Mouse (Mus musculus) embryonic facial prominence, embryonic 10.5 days (tissue): ENCODE data around the gene Rgcc. TPM values are rescaled to one million over a fixed set of nuclear protein-coding genes. Genes with fewer than 3 reads are reported as not detected.
A peak's percentile ranks its signal among the peaks of the same experiment; 100 is the strongest.

ENCODE experiments used
- DNase-seq: peaks from one replicate; pipeline ENCODE4 v3.0.0-alpha.2; 2017; ENCODE audit warnings: low spot score
- H3K27ac ChIP-seq: fragments of 300-500 bp; sonication (generic); replicated peaks from 2 replicates; pipeline ENCODE4 v1.5.1; 2016; ENCODE audit warnings: mild to moderate bottlenecking
- H3K27me3 ChIP-seq: fragments of 300-500 bp; sonication (generic); replicated peaks from 2 replicates; pipeline ENCODE4 v1.6.1; 2016; ENCODE audit warnings: low read depth, mild to moderate bottlenecking; ENCODE audit not compliant: poor library complexity, severe bottlenecking
- H3K36me3 ChIP-seq: fragments of 300-500 bp; sonication (generic); replicated peaks from 2 replicates; pipeline ENCODE4 v1.6.1; 2016; ENCODE audit warnings: mild to moderate bottlenecking, moderate library complexity
- H3K4me1 ChIP-seq: fragments of 300-500 bp; sonication (generic); 2 replicates; pipeline ENCODE4 v1.6.1; 2016
- H3K4me3 ChIP-seq: fragments of 300-500 bp; sonication (generic); 2 replicates; pipeline ENCODE4 v1.5.1; 2016; ENCODE audit warnings: mild to moderate bottlenecking, moderate library complexity
- H3K9me3 ChIP-seq: fragments of 300-500 bp; sonication (generic); 2 replicates; pipeline ENCODE4 v1.6.1; 2016; ENCODE audit warnings: mild to moderate bottlenecking
- WGBS: fragments of 180-500 bp; shearing (Covaris S2); methylation state at CpG from one replicate; pipeline ENCODE4 v1.1.7; 2016; 5-methylcytosine and 5-hydroxymethylcytosine counted together
- polyA plus RNA-seq: library from polyadenylated mRNA; unstranded; fragments of >200 nt; fragmentation: Nextera tagmentation; extraction: Ambion mirVana; gene quantifications from 2 replicates; pipeline ENCODE4 v1.2.1, GENCODE M21; 2016

Rgcc gene
- polyA plus RNA-seq, 1 experiment from 2014 or later: 48.2 TPM

DNA sequence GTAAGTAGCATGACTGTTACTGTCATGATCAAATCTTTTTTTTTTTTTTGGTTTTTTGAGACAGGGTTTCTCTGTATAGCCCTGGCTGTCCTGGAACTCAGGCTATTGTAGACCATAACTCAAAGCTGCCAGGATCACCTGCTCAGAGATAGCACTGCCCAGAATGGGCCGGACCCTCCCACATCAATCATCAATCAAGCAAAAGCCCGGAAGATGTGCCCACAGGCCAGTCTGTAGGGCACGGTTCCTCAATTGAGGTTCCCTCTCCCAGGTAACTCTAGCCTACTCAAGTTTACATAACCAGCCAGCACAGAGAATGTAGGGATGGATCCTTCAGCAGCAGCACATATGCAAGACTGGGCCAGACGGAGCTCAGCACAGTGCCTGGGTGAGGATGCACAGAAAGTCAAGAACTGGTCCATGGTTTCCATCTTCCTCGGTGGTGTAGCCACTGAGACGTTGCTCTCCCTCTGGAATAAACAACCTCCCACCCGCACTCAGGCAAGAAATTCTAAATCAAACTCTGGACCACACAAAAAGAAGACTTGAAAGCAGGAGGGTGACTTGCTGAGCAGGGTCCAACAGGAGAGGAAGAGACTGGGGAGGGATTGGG is 14.1 kb downstream of the Rgcc start:
- H3K36me3 ChIP-seq: no peaks in the 10 kb centered on the region; the same call in 1 of the 2 replicates
- no peak overlapping the region for H3K27ac ChIP-seq
- WGBS: 89% methylated on average over 7 of the region's 7 CpGs
- H3K9me3 ChIP-seq: no peaks in the 10 kb centered on the region
- H3K4me3 ChIP-seq: no peak overlapping the region
- H3K4me1 ChIP-seq: peaks cover 32% of the 10 kb centered on the region
- H3K27me3 ChIP-seq: 0 out of 2 replicates have a peak, but pooled peaks cover 4% of the 10 kb centered on the region
- DNase-seq: no peak

DNA sequence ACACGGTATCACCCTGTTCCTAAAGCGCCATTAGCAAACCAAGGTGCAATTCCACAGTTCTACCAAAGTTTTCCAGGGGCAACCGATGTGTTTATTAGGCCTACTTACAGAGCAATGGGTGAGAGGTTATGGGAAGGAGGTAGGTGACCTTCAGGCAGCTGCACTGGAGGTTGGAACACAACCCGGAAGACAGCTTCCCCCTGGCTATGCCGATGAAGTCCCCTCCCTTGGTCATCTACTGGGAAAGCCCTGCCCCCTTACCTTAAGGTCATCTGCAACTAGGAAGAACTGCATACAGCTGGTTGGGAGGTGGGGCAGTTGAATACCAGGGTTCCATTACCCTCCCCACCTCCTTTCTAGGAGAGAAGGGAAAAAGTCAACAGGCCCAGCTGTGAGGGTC is 15.9 kb downstream of the Rgcc start:
- H3K9me3 ChIP-seq: no peaks in the 10 kb centered on the region
- H3K4me3 ChIP-seq: no peak overlapping the region
- H3K4me1 ChIP-seq: peaks cover 18% of the 10 kb centered on the region
- 93% methylated on average over 5 of the region's 5 CpGs for WGBS
- no peak for DNase-seq
- H3K27ac ChIP-seq: no peak overlapping the region
- no peaks in the 10 kb centered on the region; the same call in 1 of the 2 replicates for H3K36me3 ChIP-seq
- H3K27me3 ChIP-seq: 0 out of 2 replicates have a peak, but pooled peaks cover 4% of the 10 kb centered on the region

GRCm38 (mm10) chr14:79284616-79285015 is 16.8 kb downstream of the Rgcc start:
- no peak overlapping the region for H3K4me3 ChIP-seq
- WGBS: 84% methylated on average over 4 of the region's 4 CpGs
- no peak overlapping the region for H3K27ac ChIP-seq
- no peaks in the 10 kb centered on the region; the same call in 1 of the 2 replicates for H3K36me3 ChIP-seq
- no peak for DNase-seq
- no peaks in the 10 kb centered on the region for H3K27me3 ChIP-seq
- H3K9me3 ChIP-seq: no peaks in the 10 kb centered on the region
- peaks cover 18% of the 10 kb centered on the region for H3K4me1 ChIP-seq

DNA sequence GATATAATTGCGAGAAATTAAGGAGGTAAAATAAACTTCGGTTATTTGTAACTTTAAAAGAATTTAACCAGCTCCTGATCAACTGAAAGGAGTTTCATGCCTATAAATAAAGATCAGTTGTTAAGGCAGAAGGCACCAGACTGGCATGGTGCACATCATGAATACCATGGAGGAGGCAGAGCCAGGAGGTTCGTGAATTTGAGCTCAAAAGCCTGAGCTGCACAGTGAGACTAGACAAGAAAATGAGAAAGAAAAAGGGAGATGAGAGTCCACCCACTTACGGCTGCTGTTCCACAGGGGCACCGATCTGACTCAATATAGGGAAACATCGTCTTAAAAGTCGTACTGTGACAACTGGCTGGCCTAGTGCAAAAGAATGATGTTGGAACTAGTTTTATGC is 17.5 kb downstream of the Rgcc start:
- no peak overlapping the region for H3K4me3 ChIP-seq
- H3K27me3 ChIP-seq: no peaks in the 10 kb centered on the region
- no peak for DNase-seq
- H3K36me3 ChIP-seq: no peaks in the 10 kb centered on the region; the same call in 1 of the 2 replicates
- H3K27ac ChIP-seq: no peak overlapping the region
- WGBS: 95% methylated on average over 7 of the region's 7 CpGs
- no peaks in the 10 kb centered on the region for H3K9me3 ChIP-seq
- peaks cover 18% of the 10 kb centered on the region for H3K4me1 ChIP-seq

DNA sequence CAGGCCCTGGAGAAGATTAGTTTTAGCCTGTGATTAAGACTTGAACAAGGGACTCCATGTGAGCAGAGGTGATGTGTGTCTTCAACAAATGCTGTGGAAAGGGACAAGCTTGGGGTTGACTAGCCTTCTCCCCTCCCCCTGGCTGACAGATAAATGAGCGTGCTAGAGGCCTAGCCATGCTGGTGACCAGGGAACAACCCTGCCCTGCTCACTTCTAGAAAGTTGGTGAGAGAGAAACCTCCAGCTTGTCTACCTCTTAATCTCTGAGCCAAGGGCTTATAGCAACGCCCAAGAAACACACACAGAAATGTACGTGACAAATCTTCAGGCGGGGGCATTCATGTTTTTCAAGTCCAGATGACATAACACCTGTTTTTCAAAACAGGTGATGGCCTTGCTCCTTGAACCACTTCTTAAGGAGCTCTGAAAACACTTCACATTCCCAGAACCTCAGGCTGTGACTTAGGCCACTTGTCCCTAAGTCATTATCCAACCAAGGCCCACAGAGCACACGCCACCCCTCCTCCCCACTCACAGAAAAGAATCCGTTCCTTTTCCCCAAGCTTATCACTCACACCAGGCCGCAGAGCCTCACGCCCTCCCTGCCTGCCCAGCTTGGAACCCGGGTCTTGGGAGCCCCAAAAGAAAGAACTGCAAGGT is 19.4 kb downstream of the Rgcc start:
- H3K27ac ChIP-seq: no peak overlapping the region
- 88% methylated on average over 9 of the region's 9 CpGs for WGBS
- DNase-seq: no peak

GRCm38 (mm10) chr14:79280456-79280855 is 21.0 kb downstream of the Rgcc start:
- 93% methylated on average over 9 of the region's 9 CpGs for WGBS
- 0 out of 2 replicates have a peak overlapping the region, but pooled peaks have one; percentile 10 for H3K27ac ChIP-seq
- no peaks in the 10 kb centered on the region for H3K27me3 ChIP-seq

More for the DNA sequence above, 19.4 kb downstream of the Rgcc start:
- no peaks in the 10 kb centered on the region for H3K9me3 ChIP-seq
- H3K36me3 ChIP-seq: no peaks in the 10 kb centered on the region
- no peak overlapping the region for H3K4me3 ChIP-seq
- H3K27me3 ChIP-seq: no peaks in the 10 kb centered on the region
- H3K4me1 ChIP-seq: peaks cover 30% of the 10 kb centered on the region

DNA sequence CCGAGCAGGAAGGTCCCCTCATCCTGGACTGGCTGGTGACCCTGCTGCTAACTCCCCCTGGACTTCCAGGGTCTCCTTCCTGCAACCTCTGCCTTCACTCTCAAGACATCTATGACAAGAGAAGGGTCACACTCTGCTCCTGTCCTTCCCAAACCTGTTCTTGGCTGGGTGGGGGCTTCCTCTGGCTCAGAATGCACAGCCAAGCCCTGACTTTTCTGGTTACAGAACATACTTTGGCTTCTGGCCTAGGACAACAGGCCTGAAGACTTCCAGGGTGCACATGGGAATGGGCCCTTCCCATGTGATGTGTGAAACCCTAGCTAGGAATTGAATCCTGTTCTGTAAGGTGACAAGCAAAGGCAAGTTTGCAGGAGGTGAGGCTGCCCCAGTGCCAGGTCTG is 22.0 kb downstream of the Rgcc start:
- Histone ChIP-seq H3K4me3 (no peak overlapping the region), H3K27ac (no peak overlapping the region; the same call in 1 of the 2 replicates), H3K36me3 (no peaks in the 10 kb centered on the region), H3K27me3 (no peaks in the 10 kb centered on the region), H3K4me1 (peaks cover 47% of the 10 kb centered on the region), H3K9me3 (no peaks in the 10 kb centered on the region)
- DNase-seq: no peak
- WGBS: 57% methylated on average over 1 of the region's 1 CpGs

More at GRCm38 (mm10) chr14:79280456-79280855, 21.0 kb downstream of the Rgcc start:
- Histone ChIP-seq H3K36me3 (no peaks in the 10 kb centered on the region), H3K9me3 (no peaks in the 10 kb centered on the region), H3K4me1 (peaks cover 42% of the 10 kb centered on the region), H3K4me3 (no peak overlapping the region)
- no peak for DNase-seq

- Histone ChIP-seq H3K27ac (no peak overlapping the region), H3K4me1 (peaks cover 51% of the 10 kb centered on the region), H3K9me3 (no peaks in the 10 kb centered on the region), H3K27me3 (no peaks in the 10 kb centered on the region), H3K4me3 (no peak overlapping the region), H3K36me3 (no peaks in the 10 kb centered on the region)
- 63% methylated on average over 4 of the region's 4 CpGs for WGBS
- DNase-seq: no peak
Observed at GRCm38 (mm10) chr14:79278927-79279326, 22.5 kb downstream of the Rgcc start.

GRCm38 (mm10) chr14:79277922-79278321 is 23.5 kb downstream of the Rgcc start:
- Histone ChIP-seq H3K36me3 (no peaks in the 10 kb centered on the region), H3K9me3 (no peaks in the 10 kb centered on the region), H3K27ac (peak overlapping the region; percentile 0; the same call in 1 of the 2 replicates), H3K4me1 (peaks cover 61% of the 10 kb centered on the region), H3K27me3 (no peaks in the 10 kb centered on the region), H3K4me3 (no peak overlapping the region)
- 29% methylated on average over 7 of the region's 7 CpGs for WGBS
- no peak for DNase-seq

DNA sequence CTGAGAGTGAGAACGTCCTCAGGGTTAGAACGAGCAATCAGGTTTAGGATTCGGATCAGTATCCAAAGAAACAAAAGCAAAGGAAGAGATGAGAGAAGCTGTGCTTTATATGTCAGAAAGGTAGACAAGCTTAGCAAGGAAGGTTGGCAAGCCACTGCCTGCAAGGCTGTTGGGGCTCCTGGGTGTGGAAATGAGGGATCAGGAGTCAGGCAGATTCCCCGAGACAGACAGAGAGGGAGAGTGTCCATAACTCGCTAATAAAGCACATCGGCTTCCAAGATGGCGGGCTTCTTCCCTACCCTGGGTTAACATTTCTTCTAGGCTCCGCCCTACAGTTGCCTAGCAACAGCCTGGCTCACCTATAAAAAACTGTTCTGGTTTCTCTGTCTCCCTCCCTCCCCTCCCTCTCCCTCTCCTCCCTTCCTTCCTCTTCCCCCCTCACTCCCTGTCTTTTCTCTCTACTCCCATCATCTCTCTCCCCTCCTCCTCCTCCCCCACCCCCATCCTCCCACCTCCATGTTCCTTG is 25.5 kb downstream of the Rgcc start:
- WGBS: 82% methylated on average over 8 of the region's 8 CpGs
- H3K27me3 ChIP-seq: no peaks in the 10 kb centered on the region
- no peak overlapping the region for H3K4me3 ChIP-seq
- no peak for DNase-seq
- H3K9me3 ChIP-seq: no peaks in the 10 kb centered on the region
- H3K27ac ChIP-seq: 0 out of 2 replicates have a peak overlapping the region, but pooled peaks have one; percentile 36
- no peaks in the 10 kb centered on the region for H3K36me3 ChIP-seq
- H3K4me1 ChIP-seq: peaks cover 62% of the 10 kb centered on the region

GRCm38 (mm10) chr14:79275441-79275840 is 26.0 kb downstream of the Rgcc start:
- Histone ChIP-seq H3K27me3 (no peaks in the 10 kb centered on the region), H3K27ac (no peak overlapping the region), H3K9me3 (no peaks in the 10 kb centered on the region), H3K36me3 (no peaks in the 10 kb centered on the region), H3K4me3 (no peak overlapping the region), H3K4me1 (peaks cover 61% of the 10 kb centered on the region)
- WGBS: 60% methylated on average over 3 of the region's 3 CpGs
- no peak for DNase-seq

DNA sequence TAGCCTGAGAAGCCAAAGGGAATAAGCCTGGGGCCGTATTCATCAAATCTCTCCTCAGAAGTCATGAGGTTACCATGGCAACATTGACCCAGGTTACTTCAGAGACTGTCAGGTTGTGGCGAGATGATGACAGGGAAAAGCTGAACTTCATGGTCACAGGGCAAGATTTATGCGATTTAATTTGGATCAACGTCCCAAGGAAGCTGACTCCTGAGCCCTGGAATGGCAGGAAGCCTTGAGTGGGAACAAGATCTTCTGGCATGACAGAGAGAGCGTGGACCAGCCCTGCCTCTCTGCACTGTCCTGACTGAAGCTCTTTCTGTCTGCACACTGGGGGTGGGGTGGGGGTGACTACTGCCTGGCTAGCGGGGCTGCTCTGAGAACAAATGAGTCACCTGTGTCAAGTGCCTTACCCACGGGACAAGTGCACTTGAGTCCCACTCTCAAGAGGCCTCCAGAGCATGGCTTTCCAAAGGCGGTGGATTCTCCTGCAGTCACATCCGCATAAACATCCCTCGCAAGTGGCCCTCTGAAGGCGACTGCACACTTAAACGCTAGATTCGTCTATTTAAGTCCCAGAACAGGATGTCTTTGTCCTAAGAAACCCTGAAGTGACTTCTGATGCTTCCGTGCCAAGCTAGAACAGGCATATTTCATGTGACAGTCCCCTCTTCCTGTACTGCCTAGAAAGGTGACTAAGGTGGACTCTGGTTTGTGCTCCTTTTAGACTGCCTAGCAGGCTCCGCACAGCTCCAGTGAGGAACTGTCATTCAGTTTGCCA is 27.6 kb downstream of the Rgcc start:
- Histone ChIP-seq H3K27me3 (no peaks in the 10 kb centered on the region), H3K4me3 (no peak overlapping the region), H3K9me3 (no peaks in the 10 kb centered on the region), H3K27ac (no peak overlapping the region), H3K36me3 (no peaks in the 10 kb centered on the region), H3K4me1 (peaks cover 46% of the 10 kb centered on the region)
- no peak for DNase-seq
- 66% methylated on average over 15 of the region's 15 CpGs for WGBS
